In the genomic region with DNA sequence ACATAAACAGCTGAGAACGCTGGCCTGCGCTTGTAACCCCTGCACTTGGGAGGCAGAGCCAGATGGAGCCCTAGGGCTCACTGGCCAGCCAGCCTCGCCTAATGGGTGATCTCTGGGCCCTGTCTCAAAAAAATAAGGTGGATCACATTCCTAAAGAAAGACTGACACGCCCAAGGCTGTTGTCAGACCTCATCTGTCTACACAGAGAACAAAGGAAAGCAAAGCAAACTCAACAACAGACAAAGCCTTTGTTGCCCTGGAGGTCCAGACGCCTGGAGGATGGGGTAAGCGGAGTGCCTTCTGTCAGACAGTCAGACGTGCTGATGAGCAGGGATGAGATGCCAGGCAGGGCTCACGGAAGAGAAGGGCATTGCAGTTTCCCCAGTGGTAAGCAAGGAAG, we compare ENCODE assay signal across 12 mouse cellular contexts. TPM values are rescaled to one million over a fixed set of nuclear protein-coding genes. Genes with fewer than 3 reads are reported as not detected.
DNase-seq lines count a peak whose midpoint lies in the region; ATAC-seq and TF ChIP-seq lines count a peak whose summit lies in the region.
"Had no signal": no experiment of that assay in that cellular context is flagged by ENCODE, and none has a peak within 500 bp of the region (broad histone marks: within the 10 kb centered on the region; RNA-seq: fewer than 3 reads in every experiment).

No protein-coding gene starts in this region.

- peaks cover 37% of the 10 kb centered on the region for H3K4me1 ChIP-seq in intestine, embryonic 16.5 days (ENCODE audit: control insufficient read depth, insufficient read depth, low read length)
- no peaks in the 10 kb centered on the region; the same call in 1 of the 2 replicates for H3K4me1 ChIP-seq in intestine, postnatal 0 days (replicated peaks; ENCODE audit: control insufficient read depth, insufficient read depth, low read length)
- H3K4me1 ChIP-seq in embryonic facial prominence, embryonic 14.5 days (ENCODE audit: control insufficient read depth, insufficient read depth, low read length) = peaks cover 23% of the 10 kb centered on the region
- H3K4me1 ChIP-seq in stomach, embryonic 16.5 days (ENCODE audit: control insufficient read depth, insufficient read depth, low read length) = peaks cover 38% of the 10 kb centered on the region

- peak overlapping the region; percentile 19; the same call in 1 of the 2 replicates for H3K9ac ChIP-seq in intestine, embryonic 16.5 days (ENCODE audit: low read depth, low read length)
- no peak overlapping the region for H3K9ac ChIP-seq in intestine, postnatal 0 days (ENCODE audit: low read depth, low read length)
- H3K9ac ChIP-seq in embryonic facial prominence, embryonic 14.5 days (ENCODE audit: low read depth, low read length) = no peak overlapping the region
- no peak overlapping the region for H3K9ac ChIP-seq in stomach, embryonic 16.5 days (ENCODE audit: low read length)

- no peak overlapping the region for H3K27ac ChIP-seq in intestine, embryonic 16.5 days (ENCODE audit: low read length)
- H3K27ac ChIP-seq in intestine, postnatal 0 days (ENCODE audit: low read depth, low read length) = no peak overlapping the region
- peak overlapping the region; percentile 29; the same call in 1 of the 2 replicates for H3K27ac ChIP-seq in embryonic facial prominence, embryonic 14.5 days (replicated peaks; ENCODE audit: low read depth, low read length)
- H3K27ac ChIP-seq in stomach, embryonic 16.5 days (ENCODE audit: low read length) = 0 out of 2 replicates have a peak overlapping the region, but pooled peaks have one; percentile 29

- ATAC-seq in intestine, embryonic 16.5 days = no peak
- ATAC-seq in intestine, postnatal 0 days = no peak
- ATAC-seq in embryonic facial prominence, embryonic 14.5 days (ENCODE audit: low read depth) = no peak
- ATAC-seq in stomach, embryonic 16.5 days (ENCODE audit: insufficient read depth, low FRiP score) = no peak

- peak; percentile 32 for DNase-seq in testis, postnatal 10 days (ENCODE audit: low spot score)
- no peak for DNase-seq in testis, postnatal 14 days (ENCODE audit: low spot score)
- no peak for DNase-seq in embryonic facial prominence, embryonic 14.5 days (ENCODE audit: low spot score)
- DNase-seq in layer of hippocampus, postnatal 10 days (ENCODE audit: low spot score in 2 of 2) = no peak
- DNase-seq in left cerebral cortex, postnatal 36 days (ENCODE audit: low spot score in 2 of 2) = no peak
- DNase-seq: kidney, adult 9 months had no signal

- no peaks in the 10 kb centered on the region for H3K36me3 ChIP-seq in intestine, embryonic 16.5 days (ENCODE audit: control insufficient read depth, insufficient read depth, low read length)
- H3K36me3 ChIP-seq in intestine, postnatal 0 days (ENCODE audit: control insufficient read depth, insufficient read depth) = no peaks in the 10 kb centered on the region
- no peaks in the 10 kb centered on the region for H3K36me3 ChIP-seq in embryonic facial prominence, embryonic 14.5 days (ENCODE audit: control insufficient read depth, insufficient read depth, low read length)
- H3K36me3 ChIP-seq in stomach, embryonic 16.5 days (ENCODE audit: control insufficient read depth, insufficient read depth, low read length) = no peaks in the 10 kb centered on the region

- TF ChIP-seq CTCF in intestine, postnatal 0 days (IDR thresholded peaks at IDR 0.05; ENCODE audit: low read depth) = no peak

- 70% methylated on average over 8 of the region's 8 CpGs for WGBS in intestine, embryonic 16.5 days
- 80% methylated on average over 8 of the region's 8 CpGs for WGBS in intestine, postnatal 0 days
- 43% methylated on average over 8 of the region's 8 CpGs for WGBS in embryonic facial prominence, embryonic 14.5 days
- WGBS in stomach, embryonic 16.5 days = 63% methylated on average over 8 of the region's 8 CpGs

- no peaks in the 10 kb centered on the region for H3K27me3 ChIP-seq in intestine, embryonic 16.5 days (replicated peaks; ENCODE audit: control insufficient read depth, insufficient read depth, low read length)
- H3K27me3 ChIP-seq in intestine, postnatal 0 days (replicated peaks; ENCODE audit: control insufficient read depth, insufficient read depth, low read length) = no peaks in the 10 kb centered on the region
- H3K27me3 ChIP-seq in embryonic facial prominence, embryonic 14.5 days (replicated peaks; ENCODE audit: control insufficient read depth, insufficient read depth, low read length) = no peaks in the 10 kb centered on the region
- no peaks in the 10 kb centered on the region for H3K27me3 ChIP-seq in stomach, embryonic 16.5 days (ENCODE audit: control insufficient read depth, insufficient read depth, low read length)

- intact Hi-C loops in left cerebral cortex, postnatal 36 days (cut with DNase I) = no loop called here

- H3K4me3 ChIP-seq in intestine, embryonic 16.5 days (ENCODE audit: low read length) = no peak overlapping the region
- no peak overlapping the region for H3K4me3 ChIP-seq in intestine, postnatal 0 days (ENCODE audit: low read depth, low read length)
- H3K4me3 ChIP-seq in embryonic facial prominence, embryonic 14.5 days (ENCODE audit: low read depth, low read length) = no peak overlapping the region
- no peak overlapping the region for H3K4me3 ChIP-seq in stomach, embryonic 16.5 days (replicated peaks; ENCODE audit: low read length)

- no peaks in the 10 kb centered on the region for H3K9me3 ChIP-seq in intestine, embryonic 16.5 days (ENCODE audit: control insufficient read depth, low read length)
- H3K9me3 ChIP-seq in intestine, postnatal 0 days (ENCODE audit: control insufficient read depth) = no peaks in the 10 kb centered on the region
- no peaks in the 10 kb centered on the region for H3K9me3 ChIP-seq in embryonic facial prominence, embryonic 14.5 days (ENCODE audit: control insufficient read depth, low read length)
- H3K9me3 ChIP-seq in stomach, embryonic 16.5 days (replicated peaks; ENCODE audit: control insufficient read depth, low read length) = no peaks in the 10 kb centered on the region

- no peak overlapping the region for H3K4me2 ChIP-seq in intestine, embryonic 16.5 days (ENCODE audit: low read depth, low read length)
- H3K4me2 ChIP-seq in intestine, postnatal 0 days (replicated peaks; ENCODE audit: low read depth) = no peak overlapping the region
- H3K4me2 ChIP-seq in embryonic facial prominence, embryonic 14.5 days (ENCODE audit: low read depth, low read length) = no peak overlapping the region
- H3K4me2 ChIP-seq in stomach, embryonic 16.5 days (ENCODE audit: low read depth, low read length) = no peak overlapping the region

RNA-seq across cellular contexts. Expression of a gene that starts 3.8 kb away (rescaled TPM):
- polyA plus RNA-seq in intestine, embryonic 16.5 days (2015; fragmentation: Nextera tagmentation; extraction: Ambion mirVana) = 1.8 TPM in 2 replicates
- polyA plus RNA-seq in intestine, postnatal 0 days (2015; fragmentation: Nextera tagmentation; extraction: Ambion mirVana) = 12.9 and 25.0 TPM in 2 replicates
- 2.4 TPM in 2 replicates for polyA plus RNA-seq in embryonic facial prominence, embryonic 14.5 days (2014; fragmentation: Nextera tagmentation; extraction: Ambion mirVana)
- 2.3 and 2.8 TPM in 2 replicates for polyA plus RNA-seq in stomach, embryonic 16.5 days (2015; fragmentation: Nextera tagmentation; extraction: Ambion mirVana)
- total RNA-seq in layer of hippocampus, postnatal 10 days (2021) = 1 to 10 TPM; 1.1 to 1.8 TPM
- total RNA-seq in left cerebral cortex, postnatal 36 days (2021) = 1 to 10 TPM; 3.1 to 3.5 TPM

RNA-seq across cellular contexts. Expression of a gene that starts 11.1 kb away (rescaled TPM):
- polyA plus RNA-seq in intestine, embryonic 16.5 days (2015; fragmentation: Nextera tagmentation; extraction: Ambion mirVana) = 11.4 and 11.9 TPM in 2 replicates
- polyA plus RNA-seq in intestine, postnatal 0 days (2015; fragmentation: Nextera tagmentation; extraction: Ambion mirVana) = 6.2 and 6.8 TPM in 2 replicates
- polyA plus RNA-seq in embryonic facial prominence, embryonic 14.5 days (2014; fragmentation: Nextera tagmentation; extraction: Ambion mirVana) = 9.6 and 10.7 TPM in 2 replicates
- polyA plus RNA-seq in stomach, embryonic 16.5 days (2015; fragmentation: Nextera tagmentation; extraction: Ambion mirVana) = 10.9 and 11.9 TPM in 2 replicates
- total RNA-seq in layer of hippocampus, postnatal 10 days (2021) = 1 to 10 TPM; 5.4 TPM
- total RNA-seq in left cerebral cortex, postnatal 36 days (2021) = 1 to 10 TPM; 4.0 to 5.1 TPM

RNA-seq across cellular contexts. Expression of a gene that starts 43.9 kb away (rescaled TPM):
- polyA plus RNA-seq in intestine, embryonic 16.5 days (2015; fragmentation: Nextera tagmentation; extraction: Ambion mirVana) = 7.2 and 7.5 TPM in 2 replicates
- 5.7 and 6.9 TPM in 2 replicates for polyA plus RNA-seq in intestine, postnatal 0 days (2015; fragmentation: Nextera tagmentation; extraction: Ambion mirVana)
- polyA plus RNA-seq in embryonic facial prominence, embryonic 14.5 days (2014; fragmentation: Nextera tagmentation; extraction: Ambion mirVana) = 8.6 and 10.2 TPM in 2 replicates
- 8.8 and 9.6 TPM in 2 replicates for polyA plus RNA-seq in stomach, embryonic 16.5 days (2015; fragmentation: Nextera tagmentation; extraction: Ambion mirVana)
- 10 to 100 TPM; 32.6 to 34.9 TPM for total RNA-seq in layer of hippocampus, postnatal 10 days (2021)
- 10 to 100 TPM; 33.4 to 34.6 TPM for total RNA-seq in left cerebral cortex, postnatal 36 days (2021)

RNA-seq across cellular contexts. Expression of a gene that starts 53.2 kb away (rescaled TPM):
- polyA plus RNA-seq in intestine, embryonic 16.5 days (2015; fragmentation: Nextera tagmentation; extraction: Ambion mirVana) = not detected in 2 replicates
- not detected in 2 replicates for polyA plus RNA-seq in intestine, postnatal 0 days (2015; fragmentation: Nextera tagmentation; extraction: Ambion mirVana)
- not detected in 2 replicates for polyA plus RNA-seq in embryonic facial prominence, embryonic 14.5 days (2014; fragmentation: Nextera tagmentation; extraction: Ambion mirVana)
- not detected in 2 replicates for polyA plus RNA-seq in stomach, embryonic 16.5 days (2015; fragmentation: Nextera tagmentation; extraction: Ambion mirVana)
- not detected for total RNA-seq in layer of hippocampus, postnatal 10 days (2021)
- total RNA-seq in left cerebral cortex, postnatal 36 days (2021) = not detected
- total RNA-seq: gastrocnemius, adult 8-10 months; left cerebral cortex, postnatal 25 days had no signal
- polyA plus RNA-seq: brain, embryonic 14.5 days had no signal

Comparison
In these comparisons a context has a peak if more than half of its experiments do, and no peak if none do; other contexts are left out.
1. H3K27ac ChIP-seq: peak in embryonic facial prominence, embryonic 14.5 days (single experiment) and stomach, embryonic 16.5 days (single experiment); none in intestine, embryonic 16.5 days (single experiment) and intestine, postnatal 0 days (single experiment).